Mouse (Mus musculus): ENCODE results near the gene Stxbp1.

Stxbp1 gene

GRCm38 (mm10) chr2:32835588-32835987 is 11.5 kb downstream of the Stxbp1 start:
- no peak for DNase-seq

- no peak for DNase-seq
Observed at GRCm38 (mm10) chr2:32834496-32834895, 12.5 kb downstream of the Stxbp1 start.

DNA sequence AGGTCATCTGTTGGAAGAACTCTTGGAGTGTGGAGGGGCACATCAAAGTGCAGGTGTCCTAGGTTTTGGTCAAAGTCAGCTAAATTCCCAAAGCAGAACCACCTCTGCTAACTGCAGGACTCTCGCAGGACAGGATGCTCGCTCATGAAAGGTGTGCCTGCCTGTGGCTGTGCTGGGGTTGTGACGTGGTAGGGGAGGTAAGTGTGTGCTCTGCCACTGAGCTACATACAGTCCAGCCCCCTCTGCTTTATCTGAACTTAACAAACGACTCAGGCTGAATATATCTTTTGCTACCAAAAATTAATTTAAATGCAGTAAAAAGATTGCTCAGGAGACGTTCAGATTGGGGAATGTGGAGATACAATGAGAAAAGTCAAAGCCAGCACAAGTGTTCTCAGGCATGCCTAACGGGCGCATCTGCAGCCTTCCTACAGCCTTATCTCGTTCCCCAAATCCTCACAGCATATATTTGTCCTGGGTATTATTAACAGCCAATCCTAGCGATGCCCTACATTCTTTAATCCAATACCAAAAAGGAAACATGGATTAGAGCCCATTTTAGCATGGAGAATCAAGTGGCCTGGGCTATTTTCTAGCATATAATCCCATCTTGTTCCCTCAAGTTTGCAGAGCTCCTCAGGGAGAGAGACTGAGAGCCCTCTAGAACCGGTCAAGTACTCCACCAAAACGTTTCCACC is 17.9 kb downstream of the Stxbp1 start:
- no peak for DNase-seq

DNA sequence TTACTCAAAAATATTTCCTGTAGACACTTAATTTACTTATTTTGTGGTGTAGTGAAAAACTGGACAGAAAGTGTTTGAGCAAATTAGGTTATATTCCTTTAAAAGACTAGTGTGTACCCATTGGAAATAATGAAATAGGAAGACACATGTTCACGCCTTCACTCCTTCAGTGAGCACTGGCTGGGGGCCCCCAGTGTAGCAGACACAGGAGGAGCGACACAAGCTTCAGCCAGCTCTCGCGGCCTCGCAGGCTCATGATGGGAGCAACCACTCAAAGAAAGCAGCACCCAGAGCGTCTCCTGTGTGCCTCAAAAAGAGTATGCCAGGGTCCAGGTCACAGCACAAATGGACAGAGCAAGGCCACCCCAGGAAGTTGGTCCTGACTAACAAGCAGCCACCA is 21.2 kb downstream of the Stxbp1 start:
- DNase-seq, result no peak

- DNase-seq, result no peak
Observed at GRCm38 (mm10) chr2:32824778-32825177, 22.3 kb downstream of the Stxbp1 start.

DNA sequence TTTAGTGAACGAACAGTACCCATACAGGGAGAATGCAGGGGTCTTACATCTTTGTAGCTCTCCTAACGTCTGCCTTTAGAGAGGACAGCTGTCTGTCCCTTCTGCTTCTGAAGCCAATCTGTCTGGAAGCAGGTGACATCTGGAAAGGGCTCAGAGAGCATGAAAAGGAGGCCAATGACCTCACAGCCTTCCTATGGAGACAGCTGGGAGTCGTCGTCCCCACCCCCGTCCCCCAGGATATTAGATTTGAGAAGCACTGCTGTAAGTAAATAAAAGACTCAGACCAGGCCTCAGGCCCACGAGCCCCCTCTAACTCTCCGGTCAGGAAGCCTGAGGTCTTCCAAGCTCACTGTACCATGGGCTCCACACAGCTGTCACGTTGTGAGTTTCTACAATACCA is 22.9 kb downstream of the Stxbp1 start:
- DNase-seq, result no peak

- no peak for DNase-seq
Observed at GRCm38 (mm10) chr2:32823579-32824154, 23.4 kb downstream of the Stxbp1 start.

DNA sequence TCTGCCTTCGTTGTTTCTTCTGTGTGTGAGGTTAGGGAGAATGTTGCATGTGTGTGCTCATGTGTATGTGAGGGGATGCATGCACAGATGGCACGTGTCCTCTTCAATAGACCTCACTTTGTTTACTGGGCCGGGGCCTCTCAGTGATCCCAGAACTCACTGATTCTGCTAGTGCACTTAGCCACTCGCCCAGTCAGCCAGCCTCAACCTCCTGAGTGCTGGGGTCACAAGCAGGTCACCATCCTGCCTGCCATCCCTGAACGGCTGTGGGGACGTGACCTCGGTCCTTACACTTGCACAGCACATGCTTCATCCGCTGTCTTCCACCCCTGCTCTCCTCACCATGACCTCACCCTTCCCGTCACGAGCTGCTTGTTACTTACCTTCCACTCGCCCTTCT is 23.9 kb downstream of the Stxbp1 start:
- DNase-seq, result no peak

GRCm38 (mm10) chr2:32822643-32823042 is 24.4 kb downstream of the Stxbp1 start:
- no peak for DNase-seq

- DNase-seq, result peak; percentile 37
Observed at GRCm38 (mm10) chr2:32821041-32821802, 25.8 kb downstream of the Stxbp1 start.

DNA sequence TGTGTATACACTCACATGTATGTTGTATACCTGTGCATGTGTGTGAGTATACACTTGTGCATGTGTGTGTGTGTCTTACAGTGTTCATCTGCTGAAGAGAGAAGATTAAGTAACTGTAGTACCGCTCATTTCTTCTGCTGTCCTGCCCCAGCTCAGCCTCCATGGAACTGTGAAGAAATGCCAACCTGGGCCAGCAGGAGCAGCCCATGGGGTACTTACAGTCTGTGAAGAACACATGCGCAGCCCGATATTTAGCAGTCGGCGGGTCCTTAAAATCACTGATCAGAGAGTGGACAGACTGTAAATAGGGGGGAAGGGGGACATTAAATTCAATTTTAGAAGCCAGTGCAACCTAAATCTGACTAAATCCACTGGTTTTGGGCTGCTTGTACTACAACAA is 28.8 kb downstream of the Stxbp1 start:
- DNase-seq, result no peak

DNA sequence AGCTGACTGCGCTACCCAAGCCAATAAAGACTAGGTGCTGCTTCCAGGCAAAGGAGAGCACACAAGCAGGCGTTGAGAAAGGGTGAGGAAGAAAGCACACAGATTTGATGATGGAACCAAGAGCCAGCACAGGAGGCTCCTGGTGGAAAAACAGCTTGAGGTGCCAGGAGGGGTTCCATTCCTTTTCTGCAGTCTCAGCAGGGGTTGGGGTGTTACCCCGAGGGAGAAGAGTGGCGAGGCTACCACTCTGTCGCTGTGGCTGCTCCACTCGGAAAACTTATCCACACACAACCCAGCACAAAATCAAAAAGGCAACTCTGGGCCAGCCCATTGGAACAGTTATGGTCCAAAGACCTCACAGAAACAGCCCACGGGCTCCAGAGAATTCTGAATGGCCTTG is 29.5 kb downstream of the Stxbp1 start:
- DNase-seq, result no peak

GRCm38 (mm10) chr2:32816946-32817581 is 30.0 kb downstream of the Stxbp1 start:
- DNase-seq, result no peak

DNA sequence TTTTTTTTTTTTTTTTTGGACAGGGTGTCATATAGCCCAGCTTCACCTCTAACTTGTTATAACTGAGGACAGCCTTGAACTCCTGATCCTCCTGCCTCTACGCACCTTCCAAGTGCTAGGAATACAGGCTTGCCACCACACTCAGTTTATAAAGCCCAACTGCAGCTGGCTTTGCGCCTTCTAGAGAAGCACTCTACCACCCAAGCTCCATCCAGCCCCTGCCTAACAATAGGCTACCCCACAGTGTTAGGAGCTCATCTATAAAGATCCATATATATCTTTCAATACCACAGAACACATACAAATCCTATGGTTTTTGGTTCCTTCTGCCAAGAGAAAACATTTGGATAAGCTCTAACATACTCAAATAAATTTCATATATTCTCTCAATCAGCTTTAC is 30.5 kb downstream of the Stxbp1 start:
- DNase-seq, result no peak

DNA sequence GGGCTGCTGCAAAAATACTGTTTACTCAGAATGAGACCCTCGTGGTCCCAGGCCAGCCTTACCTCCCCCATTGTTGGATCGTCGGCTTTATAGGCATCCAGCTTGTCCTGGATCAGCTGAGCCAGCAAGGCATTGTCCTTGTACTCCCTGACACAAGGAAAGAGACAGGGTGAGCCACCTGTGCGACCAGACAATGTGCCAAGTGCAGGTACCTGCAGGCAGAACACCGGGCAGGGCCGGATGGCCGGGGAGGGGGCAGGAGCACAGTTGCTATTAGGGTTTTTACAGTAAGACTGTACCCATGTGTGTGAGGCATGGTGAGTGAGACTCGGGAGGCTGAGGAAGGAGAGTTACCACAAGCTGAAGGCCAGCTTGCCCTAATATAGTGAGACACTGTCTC is 35.1 kb downstream of the Stxbp1 start:
- no peak for DNase-seq

GRCm38 (mm10) chr2:32808816-32809566 is 38.1 kb downstream of the Stxbp1 start:
- no peak for DNase-seq

- no peak for DNase-seq
Observed at GRCm38 (mm10) chr2:32798251-32798962, 48.6 kb downstream of the Stxbp1 start.

GRCm38 (mm10) chr2:32795748-32796418 is 51.2 kb downstream of the Stxbp1 start:
- DNase-seq, result no peak

DNA sequence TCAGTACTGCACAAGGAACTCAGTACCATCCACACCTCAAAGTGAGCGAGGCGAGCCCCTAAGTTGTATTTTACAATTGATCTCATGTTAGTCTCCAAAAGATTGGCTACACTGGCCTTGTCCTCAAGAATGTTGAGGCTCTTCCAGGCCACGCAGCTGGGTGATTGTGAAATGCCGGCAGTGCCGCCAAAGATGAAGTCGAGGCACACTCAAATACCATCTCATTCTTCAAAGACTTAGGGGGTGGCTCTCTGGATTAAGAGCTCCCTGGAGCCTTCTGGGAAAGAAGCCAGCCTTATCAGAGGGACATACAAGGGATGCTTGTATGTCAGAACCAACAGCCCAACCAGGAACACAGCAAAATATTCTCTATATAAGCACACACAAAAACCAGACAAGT is 55.7 kb downstream of the Stxbp1 start:
- DNase-seq, result no peak

GRCm38 (mm10) chr2:32788581-32788980 is 58.5 kb downstream of the Stxbp1 start:
- DNase-seq, result no peak

GRCm38 (mm10) chr2:32787176-32787575 is 59.9 kb downstream of the Stxbp1 start:
- DNase-seq, result no peak

All from right cerebral cortex, postnatal 4 days (tissue).